Mouse (Mus musculus) midbrain, postnatal 0 days (tissue): ENCODE measurements around the gene Kctd13. TPM values are rescaled to one million over a fixed set of nuclear protein-coding genes. Genes with fewer than 3 reads are reported as not detected.
"Not testable (repeated sequence)": the region's sequence is repeated elsewhere in the genome, so short reads cannot be mapped to it uniquely, and the experiment has no call there.

ENCODE experiments used
- ATAC-seq: fragments of 200-750 bp; cut with Nextera tagmentation; 2 replicates; pipeline ENCODE4 v1.8.0; 2017; ENCODE audit warnings: moderate number of reproducible peaks, mild to moderate bottlenecking, moderate TSS enrichment, moderate library complexity; ENCODE audit not compliant: low FRiP score
- DNase-seq: peaks from one replicate; pipeline ENCODE4 v3.0.0-alpha.2; 2015; ENCODE audit warnings: low spot score
- H3K27ac ChIP-seq: fragments of 300-500 bp; sonication (generic); 2 replicates; pipeline ENCODE4 v1.5.1; 2014; ENCODE audit warnings: low read depth, mild to moderate bottlenecking, low read length, mixed read lengths
- H3K27me3 ChIP-seq: fragments of 300-500 bp; sonication (generic); 2 replicates; pipeline ENCODE4 v1.6.1; 2014; ENCODE audit warnings: low read length, control low read depth, mixed read lengths; ENCODE audit not compliant: insufficient read depth
- H3K36me3 ChIP-seq: fragments of 300-500 bp; sonication (generic); 2 replicates; pipeline ENCODE4 v1.6.1; 2014; ENCODE audit warnings: low read length, control low read depth, mixed read lengths; ENCODE audit not compliant: insufficient read depth
- H3K4me1 ChIP-seq: fragments of 300-500 bp; sonication (generic); 2 replicates; pipeline ENCODE4 v1.6.1; 2014; ENCODE audit warnings: mild to moderate bottlenecking, control low read depth, antibody characterized with exemption, low read length, mixed read lengths; ENCODE audit not compliant: insufficient read depth
- H3K4me2 ChIP-seq: fragments of 300-500 bp; sonication (generic); 2 replicates; pipeline ENCODE4 v1.6.1; 2014; ENCODE audit warnings: low read depth, mild to moderate bottlenecking, low read length, mixed read lengths; ENCODE audit not compliant: poor library complexity, severe bottlenecking
- H3K4me3 ChIP-seq: fragments of 300-500 bp; sonication (generic); 2 replicates; pipeline ENCODE4 v1.5.1; 2014; ENCODE audit warnings: low read depth, mild to moderate bottlenecking, low read length, moderate library complexity
- H3K9ac ChIP-seq: fragments of 300-500 bp; sonication (generic); replicated peaks from 2 replicates; pipeline ENCODE4 v1.6.1; 2014; ENCODE audit warnings: mild to moderate bottlenecking, low read length, moderate library complexity, mixed read lengths; ENCODE audit not compliant: poor library complexity, severe bottlenecking
- H3K9me3 ChIP-seq: fragments of 300-500 bp; sonication (generic); 2 replicates; pipeline ENCODE4 v1.6.1; 2016; ENCODE audit warnings: low read length, control low read depth
- CTCF ChIP-seq: IDR thresholded peaks from 2 replicates; pipeline ENCODE4 v1.5.1; 2016; ENCODE audit warnings: antibody characterized with exemption, mild to moderate bottlenecking
- WGBS: fragments of 180-500 bp; shearing (Covaris S2); extraction: QIAGEN DNeasy Blood & Tissue Kit; methylation state at CpG from one replicate; pipeline ENCODE4 v1.1.7; 2014; 5-methylcytosine and 5-hydroxymethylcytosine counted together
- polyA plus RNA-seq: library from polyadenylated mRNA; unstranded; fragments of >200 nt; fragmentation: Nextera tagmentation; extraction: Ambion mirVana; gene quantifications from 2 replicates; pipeline ENCODE4 v1.2.1, GENCODE M21; 2015
- total RNA-seq: library from RNA; depleted of rRNA; stranded (reverse); fragments of >200 nt; gene quantifications from 2 replicates; pipeline ENCODE4 v1.2.3, GENCODE M21; 2014

Gene Kctd13
- total and polyA plus RNA-seq, 2 experiments from 2014 or later, result 150 to 167 TPM

DNA sequence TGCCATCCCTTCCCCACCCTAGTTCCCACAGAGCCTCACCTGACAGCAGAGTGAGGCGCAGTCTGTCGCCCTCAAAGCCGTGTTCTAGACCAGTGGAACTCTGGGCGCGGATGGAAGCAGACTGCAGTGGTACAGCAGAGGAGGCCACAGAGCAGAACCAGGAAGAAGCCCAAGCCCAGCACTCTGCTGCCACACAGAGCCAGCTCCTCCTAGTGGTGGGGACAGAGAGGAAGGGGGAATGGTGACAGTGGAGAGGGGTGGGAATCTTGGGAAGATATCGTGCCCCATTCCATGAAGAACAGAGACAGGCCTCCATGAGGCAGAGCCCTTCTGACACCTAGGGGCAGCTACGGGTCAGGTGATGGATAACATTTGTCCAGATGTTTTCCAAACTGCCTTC is 39.8 kb upstream of the Kctd13 start:
- no peak overlapping the region for H3K4me2 ChIP-seq
- H3K4me1 ChIP-seq, result no peaks in the 10 kb centered on the region
- H3K27me3 ChIP-seq, result no peaks in the 10 kb centered on the region
- H3K27ac ChIP-seq, result no peak overlapping the region
- H3K9ac ChIP-seq, result no peak overlapping the region
- TF ChIP-seq CTCF, result peak; percentile 47
- DNase-seq, result no peak
- 60% methylated on average over 7 of the region's 7 CpGs for WGBS
- H3K4me3 ChIP-seq, result no peak overlapping the region
- 0 out of 2 replicates have a peak, but pooled peaks cover 7% of the 10 kb centered on the region for H3K36me3 ChIP-seq
- no peaks in the 10 kb centered on the region for H3K9me3 ChIP-seq
- no peak for ATAC-seq

DNA sequence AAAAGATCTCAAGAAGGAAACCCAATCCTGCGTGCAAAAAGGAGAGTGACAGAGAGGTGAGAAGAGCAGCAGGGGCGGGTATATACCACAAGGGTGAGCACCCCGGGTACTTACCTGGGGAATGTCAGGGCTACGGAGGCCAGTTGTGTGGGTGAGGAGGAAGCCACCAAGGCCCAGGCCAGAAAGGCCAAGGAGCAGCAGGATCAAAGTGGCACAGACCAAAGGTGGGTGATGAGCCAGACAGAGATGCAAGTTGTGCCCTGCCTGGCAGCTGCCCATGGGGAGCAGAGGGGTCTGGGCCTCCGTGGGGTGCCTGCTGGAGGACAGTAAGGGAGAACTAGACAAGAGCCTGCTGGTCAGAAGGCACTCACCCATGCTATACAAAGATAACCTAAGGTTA is 31.8 kb upstream of the Kctd13 start:
- H3K36me3 ChIP-seq, result no peaks in the 10 kb centered on the region
- TF ChIP-seq CTCF, result no peak
- ATAC-seq, result no peak
- 87% methylated on average over 5 of the region's 5 CpGs for WGBS
- no peaks in the 10 kb centered on the region for H3K27me3 ChIP-seq
- peaks cover 9% of the 10 kb centered on the region; the same call in 1 of the 2 replicates for H3K4me1 ChIP-seq
- H3K9me3 ChIP-seq, result no peaks in the 10 kb centered on the region
- 0 out of 2 replicates have a peak overlapping the region, but pooled peaks have one; percentile 29 for H3K9ac ChIP-seq
- H3K4me3 ChIP-seq, result no peak overlapping the region
- H3K27ac ChIP-seq, result 0 out of 2 replicates have a peak overlapping the region, but pooled peaks have one; percentile 88
- H3K4me2 ChIP-seq, result peak overlapping the region; percentile 54; the same call in 1 of the 2 replicates
- DNase-seq, result no peak

DNA sequence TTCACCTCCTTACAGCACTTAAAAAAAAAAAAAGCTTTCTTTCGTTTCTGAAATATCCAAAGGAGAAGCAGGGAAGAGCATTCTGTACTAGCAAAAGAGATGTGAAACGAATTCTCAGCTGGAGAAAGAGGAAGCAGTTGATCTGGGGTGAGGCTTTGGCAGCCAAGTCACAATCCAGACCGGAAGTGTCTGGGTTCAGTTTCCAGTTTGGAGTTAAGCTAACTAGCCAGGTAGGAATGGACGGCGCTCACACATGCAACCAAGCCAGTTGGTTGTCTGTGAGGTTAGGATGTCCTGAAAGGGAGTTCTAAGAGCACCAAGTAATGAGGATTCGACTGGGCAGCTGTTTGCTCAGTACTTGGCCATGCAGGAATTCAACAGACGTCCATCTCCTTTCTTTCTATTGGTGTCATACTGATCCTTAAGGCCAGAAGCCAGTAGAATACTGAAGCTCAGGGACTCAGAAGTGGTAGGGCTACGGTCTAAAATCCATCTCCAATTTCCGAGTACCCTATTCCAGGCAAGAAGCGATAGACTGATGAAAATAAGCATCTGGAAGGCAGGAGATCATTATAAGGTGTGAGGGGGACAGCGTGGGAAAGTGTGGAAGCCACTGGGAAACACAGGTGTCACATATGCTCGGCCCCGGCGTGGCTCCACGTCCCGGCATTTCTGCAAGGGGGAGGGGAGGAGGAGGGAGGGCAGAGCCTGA is 31.1 kb upstream of the Kctd13 start:
- 22% methylated on average over 16 of the region's 16 CpGs for WGBS
- peak overlapping the region; percentile 88 for H3K27ac ChIP-seq
- ATAC-seq, result peak; percentile 20; the same call in 1 of the 2 replicates
- H3K4me3 ChIP-seq, result peak overlapping the region; percentile 61
- H3K4me1 ChIP-seq, result peaks cover 9% of the 10 kb centered on the region; the same call in 1 of the 2 replicates
- H3K9me3 ChIP-seq, result no peaks in the 10 kb centered on the region
- TF ChIP-seq CTCF, result no peak
- H3K36me3 ChIP-seq, result no peaks in the 10 kb centered on the region
- H3K4me2 ChIP-seq, result peak overlapping the region; percentile 54
- no peaks in the 10 kb centered on the region for H3K27me3 ChIP-seq
- H3K9ac ChIP-seq, result peak overlapping the region; percentile 80
- no peak for DNase-seq

DNA sequence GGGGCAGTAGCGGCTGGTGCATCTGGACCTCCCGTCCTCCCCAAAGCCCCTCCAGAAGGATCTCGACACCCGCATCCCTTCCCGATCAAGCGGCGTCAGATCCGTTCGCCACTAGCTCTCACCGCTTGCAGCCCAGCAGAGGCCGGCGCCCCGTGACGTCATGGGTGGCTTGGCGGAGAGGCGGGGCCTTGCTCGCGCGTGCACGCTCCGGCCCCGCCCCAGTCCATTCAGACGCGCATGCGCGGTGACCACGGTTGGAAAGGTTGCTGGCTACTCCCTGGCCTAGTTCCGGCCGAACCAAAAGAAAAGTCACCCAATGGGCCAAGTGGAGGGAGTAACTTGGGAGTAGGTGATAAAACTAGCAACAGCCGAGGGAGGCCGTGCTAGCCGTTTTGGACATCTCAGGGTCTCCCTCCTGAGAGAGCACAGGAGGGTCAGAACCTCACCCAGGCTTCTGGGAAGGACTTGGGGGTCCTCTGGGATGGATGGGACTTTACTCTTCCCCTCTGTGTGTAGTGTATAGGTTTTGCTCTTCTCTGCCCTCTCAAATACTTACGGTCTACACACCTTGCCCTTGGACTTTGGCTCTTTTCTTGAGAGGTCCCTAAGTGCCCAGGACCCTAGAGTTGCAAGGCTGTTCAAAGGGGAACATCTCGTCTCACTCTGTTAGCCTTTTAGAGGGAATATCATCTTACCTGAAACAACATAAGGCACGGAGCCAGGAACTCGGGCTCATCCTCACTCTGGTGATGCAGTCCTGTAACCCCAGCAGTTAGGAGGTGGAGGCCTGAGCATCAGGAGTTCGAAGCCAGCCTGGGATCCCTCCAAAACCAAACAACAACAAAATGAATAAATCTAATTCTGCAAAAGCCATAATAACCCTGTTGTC is 30.3 kb upstream of the Kctd13 start:
- WGBS, result 12% methylated on average over 37 of the region's 37 CpGs

DNA sequence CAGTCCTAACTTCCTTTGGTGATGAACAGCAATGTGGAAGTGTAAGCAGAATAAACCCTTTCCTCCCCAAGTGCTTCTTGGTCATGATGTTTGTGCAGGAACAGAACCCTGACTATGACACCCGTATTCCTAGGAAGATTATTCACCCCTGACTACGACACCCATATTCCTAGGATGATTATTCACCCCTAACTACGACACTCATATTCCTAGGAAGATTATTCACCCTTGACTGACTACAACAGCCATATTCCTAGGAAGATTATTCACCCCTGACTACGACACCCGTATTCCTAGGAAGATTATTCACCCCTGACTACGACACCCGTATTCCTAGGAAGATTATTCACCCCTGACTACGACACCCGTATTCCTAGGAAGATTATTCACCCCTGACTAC is 28.9 kb upstream of the Kctd13 start:
- H3K9me3 ChIP-seq, H3K27me3 ChIP-seq, ATAC-seq, H3K4me1 ChIP-seq, H3K9ac ChIP-seq, DNase-seq, H3K27ac ChIP-seq, H3K4me2 ChIP-seq, H3K4me3 ChIP-seq, H3K36me3 ChIP-seq: not testable (repeated sequence)
- WGBS, result 91% methylated on average over 7 of the region's 9 CpGs

More for the DNA sequence above, 30.3 kb upstream of the Kctd13 start:
- H3K27ac ChIP-seq, result peak overlapping the region; percentile 88
- H3K4me3 ChIP-seq, result peak overlapping the region; percentile 61
- ATAC-seq (peak; percentile 93), DNase-seq (peak; percentile 93)
- peaks cover 9% of the 10 kb centered on the region; the same call in 1 of the 2 replicates for H3K4me1 ChIP-seq
- no peaks in the 10 kb centered on the region for H3K9me3 ChIP-seq
- H3K27me3 ChIP-seq, result no peaks in the 10 kb centered on the region
- peak overlapping the region; percentile 54 for H3K4me2 ChIP-seq
- no peak for TF ChIP-seq CTCF
- peak overlapping the region; percentile 80 for H3K9ac ChIP-seq
- no peaks in the 10 kb centered on the region for H3K36me3 ChIP-seq

DNA sequence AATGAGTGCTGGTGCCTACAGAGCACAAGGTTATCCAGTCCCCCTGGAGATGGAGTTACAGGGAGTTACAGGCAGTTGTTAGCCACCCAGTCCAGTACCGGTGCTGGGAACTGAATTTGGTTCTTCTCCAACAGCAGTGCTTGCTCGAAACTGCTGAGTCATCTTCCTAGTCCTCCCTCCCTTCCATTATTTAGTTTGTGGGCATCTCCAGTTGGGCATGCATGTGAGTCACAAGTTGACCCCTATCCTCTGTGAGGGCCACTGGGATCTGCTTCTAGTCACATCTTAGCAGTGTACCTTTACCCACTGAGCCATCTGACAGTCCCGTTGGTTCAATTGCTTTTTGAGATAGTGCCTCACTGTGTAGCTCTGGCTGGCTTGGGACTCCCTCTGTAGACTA is 23.1 kb upstream of the Kctd13 start:
- ATAC-seq, result no peak
- Histone ChIP-seq H3K9me3 (no peaks in the 10 kb centered on the region), H3K27ac (no peak overlapping the region), H3K4me1 (no peaks in the 10 kb centered on the region), H3K27me3 (no peaks in the 10 kb centered on the region), H3K36me3 (no peaks in the 10 kb centered on the region), H3K4me2 (no peak overlapping the region), H3K4me3 (no peak overlapping the region), H3K9ac (no peak overlapping the region)
- DNase-seq, result no peak
- 82% methylated on average over 3 of the region's 3 CpGs for WGBS
- no peak for TF ChIP-seq CTCF
